Mouse (Mus musculus): ENCODE data around the gene Gm11042. TPM values are rescaled to one million over a fixed set of nuclear protein-coding genes. Genes with fewer than 3 reads are reported as not detected.

Gm11042 gene
- total RNA-seq (2014; fragmentation: Nextera tagmentation): not detected in 2 replicates
- not detected in 2 replicates for total RNA-seq (2017)

DNA sequence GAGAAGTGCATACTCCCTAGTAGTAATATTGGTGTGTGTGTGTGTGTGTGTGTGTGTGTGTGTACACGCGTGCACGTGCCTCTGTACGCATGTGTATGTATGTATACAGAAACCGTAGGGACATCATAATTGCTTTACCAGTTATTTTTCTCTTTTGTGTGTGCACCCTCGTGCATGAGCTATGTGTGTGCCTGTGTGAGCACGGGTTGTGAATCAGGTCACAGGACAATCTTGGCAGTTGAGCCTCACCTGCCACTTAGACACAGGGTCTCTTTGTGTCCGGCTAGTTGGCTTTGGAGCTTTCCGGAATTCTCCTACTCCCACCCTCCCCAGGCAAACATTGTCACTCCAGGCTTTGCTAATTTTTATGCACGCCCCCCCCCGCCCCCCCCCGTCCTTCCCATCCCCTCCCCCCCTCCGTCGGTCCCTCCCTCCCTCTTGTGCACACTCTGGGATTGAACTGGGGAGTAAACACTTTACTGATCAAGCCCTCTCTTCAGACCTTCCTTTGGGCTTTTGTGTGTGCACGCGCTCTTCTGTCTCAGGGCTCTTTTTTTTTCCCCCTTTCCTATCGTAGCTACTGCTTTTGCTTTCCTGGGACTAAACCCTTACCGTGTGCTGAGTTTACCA lies at the start of gene Gm11042:
Gene Gm11042 (minus strand): TSS at position 51 of the 630 bp plus-strand sequence.
- ATAC-seq (replicated peaks; ENCODE audit: poor library complexity, severe bottlenecking): peak; percentile 13; the same call in 1 of the 2 replicates

DNA sequence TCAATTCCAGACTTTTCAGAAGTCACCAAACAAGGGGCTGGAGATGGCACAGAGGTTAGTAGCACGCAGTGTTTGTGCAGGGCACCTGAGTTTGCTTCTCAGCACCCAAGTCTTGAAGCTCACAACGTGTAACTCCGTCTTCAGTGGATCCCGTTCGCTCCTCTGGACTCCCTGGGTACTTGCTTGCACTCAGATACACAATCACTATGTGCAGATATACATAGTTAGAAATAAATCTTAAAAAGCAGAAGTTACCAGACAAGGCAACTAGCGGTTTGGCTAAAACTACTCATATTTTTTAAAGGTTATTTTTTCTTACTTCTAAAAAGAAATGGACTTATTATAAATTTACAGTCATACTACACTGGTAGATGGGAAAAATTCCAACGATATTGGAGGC lies 48.3 kb upstream of the Gm11042 start:
- no peak for ATAC-seq (replicated peaks; ENCODE audit: poor library complexity, severe bottlenecking)

- ATAC-seq (replicated peaks; ENCODE audit: poor library complexity, severe bottlenecking): no peak
Observed at GRCm38 (mm10) chr12:74363076-74363475, 46.9 kb upstream of the Gm11042 start.

DNA sequence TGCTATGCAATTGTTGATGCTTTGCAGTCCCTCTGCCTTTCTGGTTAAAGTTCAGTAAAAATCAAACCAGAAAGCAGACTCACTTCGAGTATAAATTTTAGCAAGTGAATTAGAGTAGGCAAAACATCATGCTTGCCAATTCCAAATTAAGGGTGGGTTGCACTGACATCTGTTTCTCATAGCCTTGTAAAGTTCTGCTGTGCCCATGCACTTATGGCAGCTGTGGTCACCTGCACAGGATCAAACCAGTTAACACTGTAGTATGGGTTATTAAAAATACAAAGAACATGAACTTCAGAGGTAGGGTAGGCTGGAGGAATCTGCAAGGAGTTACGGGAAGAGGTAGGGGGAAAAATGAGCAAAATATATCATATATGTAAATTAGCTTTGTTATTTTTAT lies 46.3 kb upstream of the Gm11042 start:
- no peak for ATAC-seq (replicated peaks; ENCODE audit: poor library complexity, severe bottlenecking)

DNA sequence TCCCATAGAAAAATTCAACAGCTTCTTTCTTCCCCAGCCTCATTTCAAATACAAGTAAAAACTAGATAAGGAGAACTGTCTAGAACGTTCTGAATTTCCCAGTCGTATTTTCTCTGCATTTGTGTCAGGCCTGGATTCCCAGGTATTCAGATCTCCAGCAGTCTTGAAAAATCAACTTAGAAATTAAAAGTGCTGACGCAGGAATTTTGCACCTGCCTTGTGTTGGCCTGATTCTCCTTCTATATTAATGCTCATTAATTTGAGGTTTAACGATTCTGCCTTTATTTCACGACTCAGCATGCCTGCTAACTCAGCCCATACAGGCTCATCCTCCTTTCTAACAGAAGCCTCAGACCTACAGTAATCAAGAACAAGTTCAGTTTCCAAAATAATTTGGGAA lies 43.6 kb upstream of the Gm11042 start:
- no peak for ATAC-seq (replicated peaks; ENCODE audit: poor library complexity, severe bottlenecking)

GRCm38 (mm10) chr12:74357806-74358205 lies 41.6 kb upstream of the Gm11042 start:
- ATAC-seq (replicated peaks; ENCODE audit: poor library complexity, severe bottlenecking): no peak

DNA sequence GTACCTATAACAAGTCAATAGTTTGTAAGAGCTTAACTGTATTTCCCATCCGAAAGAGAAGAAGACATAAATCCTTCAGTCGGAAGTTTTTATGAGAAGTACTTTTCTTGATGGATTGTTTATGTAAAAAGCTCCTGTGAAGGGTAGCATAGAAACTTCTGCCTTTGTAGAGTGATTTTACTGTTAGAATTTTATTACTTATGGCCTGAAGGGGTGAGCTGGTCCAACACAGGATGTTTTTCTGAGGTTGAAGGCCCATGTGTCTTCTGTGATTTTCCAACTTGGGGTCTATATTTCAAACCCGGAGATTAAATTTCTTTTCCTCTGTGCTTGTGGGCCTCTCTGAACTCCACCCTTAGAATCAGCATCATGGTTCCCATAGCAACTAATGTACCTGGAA lies 26.5 kb upstream of the Gm11042 start:
- no peak for ATAC-seq (replicated peaks; ENCODE audit: poor library complexity, severe bottlenecking)

DNA sequence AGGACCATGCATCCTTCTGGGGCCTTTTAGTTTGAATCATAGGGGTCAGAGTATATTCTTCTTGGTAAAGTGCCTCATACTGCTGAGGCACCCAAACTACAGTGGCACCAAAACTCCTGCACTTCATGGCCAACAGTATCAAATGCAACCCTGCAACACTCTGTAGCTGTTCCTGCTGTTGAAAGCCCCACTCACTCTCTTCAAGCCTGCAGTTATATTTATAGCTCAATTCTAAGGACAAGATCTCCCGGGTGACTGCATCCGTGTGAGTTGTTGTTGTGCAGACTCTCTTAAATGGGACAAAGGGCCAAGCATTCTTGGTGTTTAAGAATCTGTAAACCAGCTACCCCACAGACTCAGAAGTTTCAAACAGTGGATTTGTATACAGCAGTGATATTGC lies 23.9 kb upstream of the Gm11042 start:
- ATAC-seq (replicated peaks; ENCODE audit: poor library complexity, severe bottlenecking): no peak

DNA sequence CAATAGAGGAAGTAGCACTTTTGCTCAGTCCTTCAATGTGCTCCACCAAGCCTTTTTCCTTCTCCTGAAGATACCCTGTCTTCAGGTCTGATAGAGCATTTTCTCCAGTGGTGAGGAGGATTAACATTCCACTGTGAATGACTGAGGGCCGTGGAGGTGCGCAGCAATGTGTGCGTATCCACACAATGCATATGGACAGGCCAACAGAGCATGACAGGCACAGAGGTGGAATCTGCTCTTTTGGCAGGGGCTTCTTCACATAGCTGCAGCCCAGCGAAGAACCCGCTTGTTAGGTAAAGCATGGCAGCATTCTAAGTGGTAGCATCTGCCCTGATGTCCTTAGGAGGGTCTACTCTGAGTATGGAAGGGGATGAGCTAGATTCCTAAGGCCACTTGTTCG lies 17.5 kb upstream of the Gm11042 start:
- no peak for ATAC-seq (replicated peaks; ENCODE audit: poor library complexity, severe bottlenecking)

- peak; percentile 90 for ATAC-seq (replicated peaks; ENCODE audit: poor library complexity, severe bottlenecking)
Observed at GRCm38 (mm10) chr12:74333016-74333415, 16.8 kb upstream of the Gm11042 start.

GRCm38 (mm10) chr12:74329759-74330158 lies 13.6 kb upstream of the Gm11042 start:
- no peak for ATAC-seq (replicated peaks; ENCODE audit: poor library complexity, severe bottlenecking)

DNA sequence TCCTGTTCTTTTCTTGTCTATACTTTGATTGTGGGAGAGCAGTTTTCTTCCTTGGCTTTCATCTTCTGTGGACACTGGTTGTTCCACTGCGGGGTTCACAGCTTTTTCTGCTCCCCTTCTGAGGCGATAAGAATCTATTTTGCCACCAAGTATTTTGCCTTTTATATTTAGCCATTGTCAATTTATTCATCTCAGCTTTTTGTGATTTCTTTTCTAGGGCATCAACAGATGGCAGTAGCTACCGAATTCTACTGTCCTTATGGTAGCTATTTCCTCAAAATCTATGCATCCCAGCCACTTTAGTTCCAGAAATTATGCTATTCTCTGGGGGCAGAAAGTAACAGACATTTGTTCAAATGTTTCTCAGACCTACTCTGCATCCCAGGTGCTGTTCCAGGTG lies 10.4 kb upstream of the Gm11042 start:
- no peak for ATAC-seq (replicated peaks; ENCODE audit: poor library complexity, severe bottlenecking)

DNA sequence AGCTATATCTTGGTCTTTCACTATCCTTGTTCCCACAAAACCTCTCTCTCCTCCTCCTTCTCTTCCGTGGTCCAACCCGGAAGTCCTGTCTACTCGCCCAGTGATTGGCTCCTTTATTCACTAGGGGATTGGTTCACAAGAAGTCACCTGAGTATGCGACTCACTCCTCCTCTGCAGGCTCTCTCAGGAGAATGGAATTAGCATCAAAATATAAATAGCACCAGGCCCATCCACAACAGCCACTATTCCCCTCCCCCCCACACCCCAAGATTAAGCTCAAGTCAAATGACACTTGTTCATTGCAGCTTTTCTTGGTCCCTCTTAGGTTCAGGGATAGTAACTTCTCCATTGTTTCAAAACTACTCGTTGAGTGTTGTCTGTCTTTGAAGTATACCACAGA lies 5.8 kb upstream of the Gm11042 start:
- ATAC-seq (replicated peaks; ENCODE audit: poor library complexity, severe bottlenecking): no peak

- peak; percentile 73 for ATAC-seq (replicated peaks; ENCODE audit: poor library complexity, severe bottlenecking)
Observed at GRCm38 (mm10) chr12:74320318-74320717, 4.1 kb upstream of the Gm11042 start.

- peak; percentile 88 for ATAC-seq (replicated peaks; ENCODE audit: poor library complexity, severe bottlenecking)
Observed at GRCm38 (mm10) chr12:74316989-74317759, 980 bp upstream of the Gm11042 start.

DNA sequence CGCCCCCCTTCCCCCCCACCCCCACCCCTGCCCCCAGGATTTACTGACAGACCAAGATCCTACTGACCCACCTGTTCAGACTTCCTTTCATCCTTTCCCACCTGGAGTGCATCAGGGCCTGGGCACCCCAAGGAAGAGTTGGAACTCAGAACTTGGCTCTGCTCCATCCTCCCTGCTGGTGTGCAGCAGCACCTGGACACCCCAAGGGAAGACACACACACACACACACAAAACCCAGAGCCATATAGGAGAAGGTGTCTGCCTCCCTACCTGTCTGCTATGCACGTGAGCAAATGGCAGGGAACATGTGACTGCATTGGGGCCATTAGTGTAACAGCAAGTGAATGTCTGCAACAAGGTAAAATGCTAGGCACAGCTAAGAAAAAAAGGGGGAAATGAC lies 973 bp downstream of the Gm11042 start:
- no peak for ATAC-seq (replicated peaks; ENCODE audit: poor library complexity, severe bottlenecking)

DNA sequence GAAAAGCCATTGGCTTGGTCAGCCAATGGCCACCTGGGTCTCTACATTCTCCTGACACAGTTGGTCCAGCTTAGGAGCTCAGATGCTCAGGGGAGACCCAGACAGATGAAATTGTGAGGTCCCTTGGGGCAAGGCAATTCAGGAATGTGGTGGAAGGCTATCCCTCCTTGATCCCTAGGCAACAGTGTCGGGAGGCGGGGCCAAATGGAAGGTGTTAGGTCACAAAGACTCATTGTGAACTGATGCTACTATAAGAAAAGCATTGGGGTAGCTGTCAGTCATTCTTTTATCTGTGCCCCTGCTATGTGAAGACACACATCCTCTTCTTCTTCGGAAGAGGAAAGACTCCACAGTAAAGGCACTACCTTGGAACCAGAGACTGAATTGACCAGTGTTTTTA lies 3.6 kb downstream of the Gm11042 start:
- no peak for ATAC-seq (replicated peaks; ENCODE audit: poor library complexity, severe bottlenecking)

- ATAC-seq (replicated peaks; ENCODE audit: poor library complexity, severe bottlenecking): no peak
Observed at GRCm38 (mm10) chr12:74303418-74304294, 12.5 kb downstream of the Gm11042 start.

DNA sequence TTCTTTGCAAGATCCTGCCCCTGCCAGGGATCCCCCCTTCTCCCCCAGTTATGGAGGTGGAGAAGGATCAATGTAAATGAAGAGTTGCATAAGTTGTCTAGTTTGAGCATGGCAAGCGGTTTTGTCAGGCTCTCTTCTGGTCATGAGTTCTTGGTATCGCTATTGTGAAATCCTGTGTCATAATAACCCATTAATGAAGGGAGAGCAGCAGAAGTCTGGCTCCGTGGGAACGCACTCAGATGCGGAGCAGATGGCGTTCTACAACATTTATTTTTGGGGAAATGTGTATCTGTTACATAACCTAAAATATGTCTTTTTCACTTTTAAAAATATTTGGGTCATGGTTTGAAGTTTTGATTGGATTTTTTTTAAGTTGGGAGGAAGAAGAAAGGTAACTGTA lies 14.6 kb downstream of the Gm11042 start:
- peak; percentile 73 for ATAC-seq (replicated peaks; ENCODE audit: poor library complexity, severe bottlenecking)

GRCm38 (mm10) chr12:74296374-74296773 lies 19.8 kb downstream of the Gm11042 start:
- no peak for ATAC-seq (replicated peaks; ENCODE audit: poor library complexity, severe bottlenecking)

DNA sequence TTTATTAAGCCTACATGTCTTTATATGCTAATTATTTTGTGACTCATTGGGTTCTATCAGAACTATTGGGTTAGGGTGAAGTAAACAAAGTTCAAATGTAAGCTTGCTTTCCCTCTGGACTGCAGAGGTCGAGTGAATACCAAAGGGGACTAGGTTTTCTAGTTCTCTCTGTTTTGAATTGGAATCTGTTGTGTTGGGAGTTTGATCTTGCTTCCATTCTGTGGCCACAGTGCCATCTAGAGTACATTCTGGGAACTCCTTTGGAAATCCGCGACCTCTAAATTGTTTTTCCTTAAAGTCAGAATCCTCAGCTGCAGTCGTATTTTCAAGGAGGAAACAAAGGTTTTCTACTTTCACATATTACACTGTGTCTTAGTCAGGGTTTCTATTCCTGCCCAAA lies 22.6 kb downstream of the Gm11042 start:
- peak; percentile 61 for ATAC-seq (replicated peaks; ENCODE audit: poor library complexity, severe bottlenecking)

All from granulocyte monocyte progenitor cell, adult 5-6 weeks (primary cell).